Mouse (Mus musculus) kidney, postnatal 4 days (tissue): ENCODE measurements around the gene Insl5.

Experiments
- DNase-seq, 2 experiments: peaks; one replicate each; pipeline ENCODE4 v3.0.0; 2021; ENCODE audit warnings: mixed read lengths in 2 of 2

The Insl5 gene

DNA sequence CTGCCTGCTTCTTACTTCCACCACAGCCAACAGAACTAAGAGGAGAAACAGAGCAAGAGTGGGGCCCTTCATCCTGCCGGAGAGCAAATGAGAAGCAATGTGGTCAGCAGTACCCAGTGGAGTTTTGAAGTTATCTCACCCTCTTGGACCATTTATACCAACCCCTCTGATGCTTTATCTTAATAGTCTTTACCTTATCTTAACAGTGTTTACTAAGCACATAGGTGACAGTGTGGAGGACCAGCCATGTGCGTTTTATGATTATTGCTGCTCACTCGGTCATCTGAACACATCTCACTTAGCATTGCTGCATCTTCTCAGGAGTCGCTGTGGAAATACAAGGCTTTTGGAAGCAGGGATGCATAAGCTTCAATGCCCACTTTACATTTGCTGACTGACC, at the start of gene Insl5:
Gene Insl5, minus strand, starts transcription at position 222 of the 400 bp plus-strand sequence.
- no peak for DNase-seq

DNA sequence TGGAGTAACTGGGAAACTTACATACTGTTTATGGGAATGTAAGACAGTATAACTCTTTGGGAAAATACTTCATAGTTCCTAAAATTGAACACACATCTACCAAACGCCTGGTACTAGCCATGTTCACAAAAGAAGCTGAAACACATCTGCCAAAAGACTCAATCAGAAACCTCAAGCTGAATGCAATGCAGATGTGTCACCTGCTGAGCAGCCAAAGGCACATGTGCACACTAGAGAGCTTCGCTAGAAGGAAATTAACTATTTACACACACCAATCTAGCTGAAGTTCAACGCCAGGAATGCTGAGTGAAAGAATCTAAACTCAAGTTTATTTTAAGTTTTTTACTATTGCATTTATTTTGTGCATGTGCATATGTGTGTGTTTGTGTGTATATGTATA, 44.0 kb upstream of the Insl5 start:
- no peak for DNase-seq

DNA sequence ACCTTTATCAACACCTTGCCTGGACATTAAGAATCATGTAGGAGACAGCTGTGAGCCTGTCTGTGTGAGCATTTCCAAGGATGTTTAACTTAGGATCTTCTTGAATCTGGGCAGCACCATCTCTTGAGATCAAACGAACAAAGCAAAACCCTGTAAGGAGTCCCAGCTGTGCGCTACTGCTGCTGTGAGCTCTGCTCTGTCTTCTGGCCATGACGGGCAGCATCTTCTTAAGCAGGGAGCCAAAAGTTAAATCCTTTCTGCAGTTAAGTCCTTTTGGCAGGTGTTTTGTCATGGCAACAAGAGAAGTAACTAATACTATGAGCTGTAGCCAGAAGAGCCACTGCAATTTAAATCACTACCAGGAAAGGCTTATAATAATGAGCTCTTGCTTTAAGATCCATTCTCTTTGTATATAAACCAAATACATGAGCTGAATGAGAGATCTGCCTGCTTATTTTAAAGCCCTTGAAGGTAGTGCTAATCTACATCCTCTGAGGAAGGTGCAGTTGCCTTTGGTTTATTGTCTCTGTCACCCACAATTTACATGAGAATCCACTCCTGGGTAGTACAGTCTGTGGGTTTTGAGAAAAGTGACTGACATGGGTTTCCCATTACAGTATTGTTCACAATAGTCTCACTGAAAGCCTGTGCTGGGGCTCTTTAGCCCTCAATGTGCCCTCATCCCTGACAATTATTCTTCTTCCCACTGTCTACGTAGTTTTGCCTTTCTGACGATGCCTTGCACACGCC, 41.4 kb upstream of the Insl5 start:
- DNase-seq = no peak

DNA sequence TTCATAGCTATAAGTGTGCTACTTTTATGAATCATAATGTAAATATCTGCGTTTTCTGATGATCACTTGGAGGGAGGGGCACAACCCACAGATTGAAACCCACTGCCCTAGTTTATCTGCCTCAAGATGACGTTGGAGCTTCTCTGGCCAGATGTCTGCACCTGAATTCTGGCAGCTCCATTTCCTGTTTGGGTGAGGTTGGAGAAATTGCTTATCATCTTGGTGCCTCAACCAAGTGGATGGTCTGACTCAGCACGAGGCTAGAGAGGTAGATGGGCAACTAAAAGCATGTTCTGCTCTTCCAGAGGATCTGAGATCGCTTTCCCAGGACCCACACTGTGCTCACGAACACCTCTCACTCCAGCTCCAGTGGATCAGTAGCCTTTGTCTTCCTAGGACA, 38.3 kb upstream of the Insl5 start:
- no peak for DNase-seq

DNA sequence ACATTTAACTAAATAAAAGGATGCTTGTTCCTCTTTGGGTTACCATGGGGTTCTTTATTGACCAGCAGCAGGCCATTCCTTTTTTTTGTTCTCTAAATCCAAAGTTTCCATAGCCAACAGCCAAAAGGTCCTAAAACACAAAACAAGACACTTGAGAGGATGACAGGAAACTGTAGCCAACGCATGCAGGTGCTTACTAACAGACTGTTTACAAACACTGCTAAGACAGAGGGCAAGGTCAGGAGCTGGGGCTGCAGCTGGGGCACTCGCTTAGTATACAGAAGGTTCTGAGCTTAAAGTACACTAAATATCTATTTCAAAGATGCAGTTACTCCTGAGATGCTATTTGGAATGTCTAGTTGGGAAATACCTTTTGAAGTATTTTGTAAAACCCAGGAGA, 37.8 kb upstream of the Insl5 start:
- DNase-seq = no peak

DNA sequence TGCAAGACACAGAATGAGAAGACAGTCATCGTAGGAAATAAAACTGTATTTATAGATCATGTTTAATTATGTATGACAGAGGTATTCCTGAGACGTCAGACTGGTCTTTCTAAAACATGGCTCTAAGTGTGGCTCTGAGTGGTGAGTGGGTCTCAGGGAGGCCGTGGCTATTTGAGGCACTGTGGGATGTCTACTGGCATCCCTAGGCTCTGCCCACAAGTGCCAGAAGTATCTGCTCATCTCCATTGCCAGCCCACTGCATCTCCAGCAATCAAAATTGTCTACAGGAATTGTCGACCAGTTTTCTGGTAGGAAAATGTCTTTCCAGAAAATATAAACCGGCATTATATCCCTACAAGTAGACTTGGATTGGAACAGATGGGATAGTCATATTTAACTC, 30.3 kb upstream of the Insl5 start:
- no peak for DNase-seq

DNA sequence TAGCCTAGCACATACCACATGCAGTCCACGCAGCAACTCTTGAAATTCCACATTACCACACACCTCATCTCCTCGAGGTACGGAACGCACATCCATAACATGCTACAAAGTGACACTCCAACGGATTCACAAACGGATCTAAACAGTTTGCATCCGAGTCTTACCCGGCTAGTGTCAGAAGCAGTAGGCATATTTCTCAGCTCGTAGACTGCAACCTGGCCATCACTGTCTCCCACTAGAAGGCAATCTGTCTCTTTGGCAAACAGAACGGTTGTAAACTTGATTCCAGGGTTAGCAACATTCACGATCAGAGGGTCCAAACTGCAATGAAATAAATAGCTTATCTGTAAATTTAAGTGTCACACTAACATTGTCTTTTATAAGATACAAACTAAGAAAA, 21.4 kb upstream of the Insl5 start:
- no peak for DNase-seq

DNA sequence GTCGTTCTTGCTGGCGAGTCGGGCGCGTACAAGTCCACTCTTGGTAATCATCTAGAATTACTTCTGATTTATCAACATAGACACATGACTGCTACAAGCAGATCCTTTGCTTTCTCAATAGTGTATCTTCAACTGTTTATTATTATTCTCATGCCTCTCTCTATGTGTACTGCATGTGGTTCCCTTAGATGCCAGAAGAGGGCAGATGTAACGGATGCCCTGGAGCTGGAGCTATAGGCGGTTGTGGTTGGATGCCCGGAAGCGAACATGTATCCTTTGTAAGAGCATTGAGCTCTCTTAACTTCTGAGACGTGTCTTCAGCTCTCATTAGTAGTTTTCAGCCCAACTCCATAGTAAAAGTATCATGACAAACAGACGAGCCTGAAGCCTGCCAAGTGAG, 16.4 kb upstream of the Insl5 start:
- DNase-seq = no peak

DNA sequence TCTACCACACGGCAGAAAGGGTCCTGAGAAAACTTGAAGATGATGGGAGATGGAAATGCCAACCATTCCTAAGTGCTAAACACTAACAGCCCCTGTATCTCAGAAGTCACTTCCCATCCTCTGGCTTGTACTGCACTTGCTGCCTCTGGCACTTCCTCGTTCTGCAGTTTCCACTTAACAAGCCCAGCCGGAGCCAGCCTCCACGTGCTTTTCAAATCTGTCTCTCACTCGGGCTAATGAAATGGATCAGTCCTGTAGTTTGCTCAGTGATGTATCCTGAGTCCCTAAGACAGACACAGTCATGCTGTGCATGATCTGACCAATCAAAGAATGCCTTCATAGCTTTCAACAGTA, 13.2 kb upstream of the Insl5 start:
- DNase-seq = no peak

DNA sequence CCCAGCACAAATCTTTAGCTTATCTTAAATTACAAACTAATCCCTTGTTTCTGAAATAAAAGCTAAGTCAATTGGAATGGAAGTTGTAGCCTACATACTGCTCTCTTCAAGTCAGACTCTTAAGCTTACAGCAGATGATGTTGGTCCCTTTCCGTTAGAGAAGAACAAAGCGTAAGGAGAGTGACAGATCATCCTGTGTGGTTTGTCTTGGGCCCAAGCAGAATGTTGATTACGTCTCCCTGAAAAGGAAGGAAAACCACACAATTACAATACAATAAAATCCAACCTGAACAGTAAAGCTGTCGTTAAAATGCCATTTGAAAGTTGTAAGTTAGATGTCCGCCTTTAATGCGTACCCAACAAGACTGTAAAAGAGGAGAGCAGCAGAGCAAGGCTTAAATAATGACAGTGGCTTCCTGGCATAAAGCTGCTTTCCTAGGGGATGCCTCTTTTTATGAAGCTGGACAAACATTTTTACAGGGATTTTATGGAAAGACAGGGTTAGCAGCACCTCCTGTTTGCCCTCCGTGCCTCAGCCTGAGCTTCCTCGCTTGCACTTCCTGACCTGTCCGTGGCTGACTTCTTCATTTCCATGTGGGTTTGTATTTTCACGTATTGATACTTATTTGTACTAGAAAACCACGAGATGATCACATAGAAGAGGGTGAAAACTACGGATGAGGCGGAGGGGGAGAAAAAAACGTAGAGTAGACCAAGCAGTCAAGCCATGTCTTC, 12.6 kb upstream of the Insl5 start:
- DNase-seq = no peak

DNA sequence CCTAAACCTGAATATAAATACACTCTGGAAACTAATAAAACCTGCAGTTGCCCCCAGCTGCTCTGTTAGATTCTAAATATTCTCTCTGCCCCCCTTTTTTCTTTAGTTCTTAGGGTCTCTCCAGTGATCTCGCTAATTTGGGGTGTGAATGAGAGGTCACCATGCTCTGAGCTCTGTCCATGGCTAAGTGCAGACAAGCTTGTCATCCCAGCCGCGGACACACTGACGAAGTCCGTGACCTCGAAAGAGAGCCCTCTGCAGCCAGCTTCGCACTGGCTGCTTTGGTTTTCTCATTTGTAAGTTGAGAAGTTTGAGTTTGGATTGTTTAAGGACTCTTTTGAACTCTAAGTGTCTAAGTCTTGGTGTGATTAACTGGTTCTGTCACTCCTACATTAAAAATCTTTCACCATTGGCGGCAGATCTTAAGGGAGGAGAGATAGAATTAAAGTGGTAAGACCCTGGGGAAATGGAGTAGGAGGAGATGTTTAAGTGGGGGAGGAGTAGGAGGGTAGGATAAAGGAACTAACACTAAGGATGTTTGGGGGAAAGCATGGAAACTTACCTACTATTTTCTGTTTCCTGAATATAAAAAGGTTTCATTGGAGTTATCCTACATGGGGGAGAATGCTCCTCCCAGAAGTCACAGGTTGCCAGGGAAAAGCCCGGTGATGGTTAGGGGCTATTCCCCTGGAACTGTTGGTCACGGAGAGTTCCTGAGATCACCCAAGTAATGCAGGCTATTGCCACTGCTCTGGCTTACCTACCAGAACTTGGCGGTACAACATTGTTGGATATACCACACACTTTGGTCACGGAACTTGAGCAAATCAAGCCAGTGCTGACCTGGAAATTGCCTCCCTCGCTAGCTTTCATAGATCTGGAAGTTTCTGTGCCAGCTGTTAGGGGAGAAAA, 1.8 kb upstream of the Insl5 start:
- DNase-seq = peak in 1 of 2 experiments; percentile 12

DNA sequence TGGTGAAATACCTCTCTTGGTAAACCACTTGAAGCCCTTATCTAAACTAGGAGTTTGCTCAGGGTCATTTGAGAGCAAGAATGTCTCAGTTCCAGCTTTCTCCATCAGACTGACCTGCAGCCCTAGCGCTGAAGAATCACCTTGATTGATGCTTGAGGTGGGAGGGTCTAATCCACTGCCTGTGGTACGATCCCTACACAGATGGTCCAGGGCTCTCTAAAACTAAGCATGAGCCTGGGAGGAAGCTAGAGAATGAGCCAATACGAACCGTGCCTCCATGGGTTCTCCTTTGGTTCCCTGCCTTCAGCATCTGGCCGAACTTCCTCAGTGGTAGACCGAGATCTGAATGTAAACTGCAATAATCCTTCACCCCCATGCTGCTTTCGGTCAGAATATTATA, 1.1 kb upstream of the Insl5 start:
- no peak for DNase-seq

DNA sequence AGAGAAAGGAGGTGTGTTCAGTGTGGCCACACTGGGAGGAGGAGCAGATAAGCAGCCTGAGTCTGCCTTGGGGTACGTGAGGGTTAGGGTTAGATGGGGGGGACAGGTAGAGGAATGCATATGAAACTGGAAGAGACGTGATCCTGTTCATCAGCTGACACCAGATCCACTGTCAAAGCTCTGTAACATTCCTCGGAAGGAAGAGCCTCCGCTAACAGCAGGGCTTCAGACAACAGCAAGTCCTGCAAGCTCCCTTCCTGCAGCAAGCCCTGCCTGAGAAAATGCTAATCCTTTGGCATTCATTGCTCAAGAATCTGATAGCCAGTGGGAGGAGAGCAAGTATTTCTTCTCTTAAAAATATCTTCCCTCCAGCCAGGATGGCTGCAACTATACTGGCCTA, 13.2 kb downstream of the Insl5 start:
- peak in 1 of 2 experiments; percentile 7 for DNase-seq

DNA sequence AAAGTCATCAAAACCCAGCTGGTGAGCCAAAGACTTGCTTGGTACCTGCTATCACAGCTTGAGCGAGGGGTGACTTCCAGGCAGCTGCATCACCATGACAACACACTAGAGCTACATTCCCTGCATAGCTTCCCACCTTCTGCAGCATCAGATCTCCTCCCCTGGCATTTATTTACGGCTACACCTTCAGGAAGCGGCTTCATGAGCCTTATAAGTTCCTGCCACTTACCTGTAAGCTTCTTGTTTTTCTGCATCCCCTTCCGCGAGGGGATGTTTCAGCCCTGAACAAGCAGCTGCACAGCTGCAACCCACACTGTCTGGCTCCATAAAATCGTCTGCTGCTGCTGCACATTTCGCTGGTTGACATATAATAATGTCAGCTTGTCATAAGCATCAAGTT, 14.8 kb downstream of the Insl5 start:
- DNase-seq = no peak

DNA sequence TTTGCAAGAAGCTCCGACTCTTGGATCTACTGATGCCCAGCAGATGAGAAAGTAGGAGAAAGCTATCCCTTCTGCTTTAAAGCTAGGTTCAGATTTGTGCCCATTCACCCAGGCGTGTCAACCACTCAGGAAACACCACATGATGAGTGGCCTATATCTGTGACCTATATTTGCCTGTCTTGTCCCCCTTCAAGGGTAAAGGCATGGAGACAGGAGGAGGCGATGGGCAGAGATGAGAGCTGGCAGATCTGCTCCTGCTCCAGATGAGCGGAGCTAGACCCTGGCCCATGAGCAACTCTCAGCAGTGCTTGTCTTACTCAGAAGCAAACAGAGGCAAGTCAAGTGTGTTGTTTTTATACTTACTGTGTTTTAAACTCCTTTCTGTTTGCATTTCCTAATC, 15.9 kb downstream of the Insl5 start:
- no peak for DNase-seq

DNA sequence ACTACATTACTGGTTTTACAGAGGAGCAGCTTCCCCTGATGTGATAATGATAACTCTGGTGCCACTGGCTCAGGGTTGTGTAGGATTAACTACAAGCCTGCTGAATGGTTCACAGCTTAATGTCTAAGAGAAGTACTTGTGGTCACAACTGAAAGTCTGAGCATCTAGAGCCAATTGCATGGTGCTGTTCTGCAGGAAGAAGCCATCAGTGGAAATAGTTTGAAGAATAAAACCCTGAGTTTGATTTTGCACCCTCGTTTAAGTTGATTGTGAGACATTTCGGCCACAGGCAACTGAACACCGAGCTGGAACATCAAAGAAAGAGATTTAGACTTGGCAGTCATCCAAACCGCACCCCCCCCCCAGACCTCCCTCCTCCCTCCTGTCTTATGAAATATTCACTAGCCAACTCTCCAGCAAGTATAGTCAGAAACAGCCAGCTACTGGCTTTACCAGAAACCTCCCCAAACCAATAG, 19.7 kb downstream of the Insl5 start:
- peak; percentile 28 to 46 for DNase-seq

DNA sequence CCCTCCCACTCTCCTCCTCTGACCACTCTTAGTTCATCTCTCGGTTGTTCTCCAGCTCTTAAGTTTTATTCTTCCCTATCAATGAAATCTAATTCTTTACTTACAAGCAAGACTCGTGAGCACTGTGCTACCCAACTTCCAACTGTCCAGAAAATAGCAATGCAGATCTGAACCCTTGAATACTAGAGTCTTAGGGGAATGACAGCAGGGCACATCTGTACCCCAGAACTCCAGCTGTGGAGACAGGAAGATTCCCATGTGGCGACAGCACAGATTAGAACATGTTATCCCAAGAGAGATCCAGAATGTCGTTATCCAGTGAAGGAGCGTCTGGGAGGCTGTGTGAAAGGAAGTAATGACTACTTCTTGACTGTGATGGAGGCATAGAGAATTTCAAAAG, 20.4 kb downstream of the Insl5 start:
- no peak for DNase-seq

DNA sequence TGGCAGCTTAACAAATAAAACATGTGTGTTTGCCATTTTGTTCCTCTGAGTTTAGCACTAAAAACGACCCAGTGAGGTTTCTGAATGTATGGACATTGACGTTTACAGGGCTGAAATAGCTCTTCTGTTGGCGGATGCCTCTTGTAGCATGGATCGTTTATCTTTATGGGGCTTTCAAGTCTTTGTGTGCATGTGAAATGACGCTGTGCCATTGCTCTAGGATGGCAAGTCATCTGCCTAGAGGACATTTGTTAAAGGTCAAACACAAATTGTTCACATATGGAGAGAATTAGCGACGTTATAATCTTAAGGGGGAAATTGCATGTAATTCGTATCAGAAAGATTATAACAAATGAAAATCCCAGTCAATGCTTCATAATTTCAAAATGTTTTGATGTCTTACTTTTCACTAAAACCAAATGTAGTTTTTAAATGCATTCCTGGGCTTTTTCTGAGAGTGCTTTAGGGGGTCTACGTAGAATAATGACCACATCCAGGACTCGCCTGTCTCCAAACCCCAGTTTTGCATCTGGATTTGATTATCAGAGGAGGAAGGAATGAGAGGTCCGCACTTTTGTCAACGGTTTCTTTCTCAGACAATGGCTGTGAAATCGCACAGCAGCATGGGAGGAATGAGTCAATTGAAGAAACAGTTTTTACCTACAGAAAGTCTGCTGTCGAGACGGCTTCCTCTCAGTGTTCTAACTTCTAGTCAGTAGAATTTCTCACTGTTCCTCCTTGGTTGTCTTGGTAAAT, 21.3 kb downstream of the Insl5 start:
- no peak for DNase-seq

DNA sequence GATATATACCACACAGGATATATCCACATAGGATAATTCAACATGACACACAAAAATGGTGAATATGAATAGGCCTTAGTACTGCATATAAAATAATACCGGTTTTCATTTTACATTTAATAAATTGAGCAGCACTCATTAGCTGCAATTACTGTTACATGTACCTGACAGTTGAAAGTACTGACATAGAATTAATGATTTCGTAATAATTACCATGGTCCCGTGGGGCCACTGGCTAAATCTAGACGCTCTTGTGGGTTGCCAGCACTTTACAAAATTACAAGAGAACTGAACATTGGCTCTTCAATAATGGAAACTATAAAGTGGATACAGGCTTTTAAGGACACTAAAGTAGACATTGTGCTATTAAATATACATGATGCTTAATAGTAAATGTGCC, 22.0 kb downstream of the Insl5 start:
- DNase-seq = no peak

DNA sequence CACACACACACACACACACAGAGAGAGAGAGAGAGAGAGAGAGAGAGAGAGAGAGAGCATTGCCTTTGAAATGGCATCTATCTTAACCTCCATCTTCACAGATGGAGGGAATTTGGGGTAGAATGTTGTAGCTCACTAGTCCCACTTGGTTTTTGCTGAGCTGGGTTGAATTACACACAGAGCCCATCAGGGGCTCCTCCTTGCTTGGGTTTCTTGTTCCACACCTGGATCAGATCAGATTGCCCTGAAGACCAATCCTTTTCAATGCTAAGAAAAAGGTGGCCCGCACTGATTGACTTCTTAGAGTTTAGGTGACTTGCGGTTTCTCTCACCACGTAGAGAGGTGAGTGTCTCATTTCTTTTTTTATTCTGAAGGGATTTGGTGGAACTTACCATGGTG, 35.0 kb downstream of the Insl5 start:
- no peak for DNase-seq

DNA sequence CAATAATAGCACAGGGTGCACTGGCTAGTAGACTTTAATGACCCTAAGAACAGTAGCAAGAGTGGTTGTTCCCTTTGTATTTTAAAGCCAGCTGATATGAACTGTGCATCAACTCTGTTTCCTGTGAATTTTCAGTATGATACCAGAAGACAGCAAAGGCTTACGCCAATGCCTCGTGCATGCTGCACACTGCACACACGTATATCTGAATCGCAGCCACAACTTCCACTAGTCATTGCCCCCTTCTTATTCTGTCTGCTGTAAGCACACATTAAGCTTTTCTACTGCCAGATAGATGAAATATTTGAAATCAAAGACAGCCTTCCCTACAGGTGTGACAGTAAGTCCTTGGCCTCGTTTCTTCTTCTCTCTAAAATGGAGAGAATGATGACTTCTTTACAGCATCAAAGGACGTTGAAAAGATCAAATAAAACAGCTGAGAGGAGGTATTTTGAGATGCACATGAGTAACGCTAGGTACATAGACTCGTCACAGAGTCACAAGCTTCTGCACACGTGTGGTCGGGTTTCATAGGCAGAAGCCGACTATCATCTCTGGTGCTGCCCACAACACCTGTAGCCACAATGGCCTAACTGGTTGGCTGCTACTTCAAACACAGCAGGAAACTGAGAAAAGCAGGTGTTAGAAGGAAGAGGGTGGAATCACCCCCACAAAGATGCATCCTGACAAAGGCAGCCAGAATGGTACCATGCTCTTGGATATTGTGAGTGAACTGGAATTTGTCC, 35.9 kb downstream of the Insl5 start:
- no peak for DNase-seq

DNA sequence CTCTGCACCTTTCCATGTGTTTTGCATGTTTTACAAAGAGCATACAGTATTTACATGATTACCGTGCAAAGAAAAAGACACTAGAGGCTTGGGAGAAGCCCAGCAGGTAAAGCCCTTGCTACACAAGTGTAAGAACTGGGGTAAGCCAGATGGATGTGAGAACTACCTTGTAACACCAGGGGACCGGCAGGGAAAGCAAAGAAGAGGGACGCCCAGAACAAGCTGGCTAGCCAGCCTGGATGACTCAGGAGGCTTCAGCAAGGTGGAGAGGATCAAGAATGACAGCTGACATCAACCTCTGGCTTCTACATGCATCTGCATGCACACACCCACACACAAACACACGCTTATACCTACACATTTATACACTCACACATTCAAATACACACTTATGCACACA, 36.6 kb downstream of the Insl5 start:
- no peak for DNase-seq
